Mouse (Mus musculus): ENCODE results near the gene Sh3bgrl. TPM values are rescaled to one million over a fixed set of nuclear protein-coding genes. Genes with fewer than 3 reads are reported as not detected.

The Sh3bgrl gene
- polyA plus RNA-seq, 1 experiment = 42.1 TPM

GRCm38 (mm10) chrX:109122670-109123069 is 27.5 kb downstream of the Sh3bgrl start:
- Histone ChIP-seq H3K27ac (ENCODE audit: control insufficient read depth, insufficient read depth, low read depth, low read length, poor library complexity) (no peak overlapping the region), H3K4me1 (ENCODE audit: control insufficient read depth, insufficient read depth, low read length) (no peaks in the 10 kb centered on the region), H3K4me3 (replicated peaks; ENCODE audit: control insufficient read depth, low read depth, low read length) (no peak overlapping the region)
- TF ChIP-seq POLR2A (IDR thresholded peaks at IDR 0.05; ENCODE audit: borderline replicate concordance, control insufficient read depth, low read depth, low read length) (no peak), CTCF (IDR thresholded peaks at IDR 0.05; ENCODE audit: control insufficient read depth, insufficient read depth, low read length) (no peak)
- WGBS = 36% methylated on average over 1 of the region's 1 CpGs

- no peaks in the 10 kb centered on the region for H3K4me1 ChIP-seq (ENCODE audit: control insufficient read depth, insufficient read depth, low read length)
- no peak overlapping the region for H3K27ac ChIP-seq (ENCODE audit: control insufficient read depth, insufficient read depth, low read depth, low read length, poor library complexity)
- H3K4me3 ChIP-seq (replicated peaks; ENCODE audit: control insufficient read depth, low read depth, low read length) = no peak overlapping the region
- TF ChIP-seq POLR2A (IDR thresholded peaks at IDR 0.05; ENCODE audit: borderline replicate concordance, control insufficient read depth, low read depth, low read length) (no peak), CTCF (IDR thresholded peaks at IDR 0.05; ENCODE audit: control insufficient read depth, insufficient read depth, low read length) (no peak)
These were observed 28.6 kb downstream of the Sh3bgrl start for GRCm38 (mm10) chrX:109123762-109124161.

GRCm38 (mm10) chrX:109126847-109127246 is 31.7 kb downstream of the Sh3bgrl start:
- Histone ChIP-seq H3K4me3 (replicated peaks; ENCODE audit: control insufficient read depth, low read depth, low read length) (no peak overlapping the region), H3K27ac (ENCODE audit: control insufficient read depth, insufficient read depth, low read depth, low read length, poor library complexity) (no peak overlapping the region), H3K4me1 (ENCODE audit: control insufficient read depth, insufficient read depth, low read length) (no peaks in the 10 kb centered on the region)
- WGBS = 65% methylated on average over 1 of the region's 1 CpGs
- TF ChIP-seq CTCF (IDR thresholded peaks at IDR 0.05; ENCODE audit: control insufficient read depth, insufficient read depth, low read length) = no peak
- TF ChIP-seq POLR2A (IDR thresholded peaks at IDR 0.05; ENCODE audit: borderline replicate concordance, control insufficient read depth, low read depth, low read length) = no peak

- 64% methylated on average over 7 of the region's 7 CpGs for WGBS
- H3K4me1 ChIP-seq (ENCODE audit: control insufficient read depth, insufficient read depth, low read length) = no peaks in the 10 kb centered on the region
- H3K27ac ChIP-seq (ENCODE audit: control insufficient read depth, insufficient read depth, low read depth, low read length, poor library complexity) = no peak overlapping the region
- no peak overlapping the region for H3K4me3 ChIP-seq (replicated peaks; ENCODE audit: control insufficient read depth, low read depth, low read length)
- TF ChIP-seq CTCF (IDR thresholded peaks at IDR 0.05; ENCODE audit: control insufficient read depth, insufficient read depth, low read length) (no peak), POLR2A (IDR thresholded peaks at IDR 0.05; ENCODE audit: borderline replicate concordance, control insufficient read depth, low read depth, low read length) (no peak)
These were observed 32.5 kb downstream of the Sh3bgrl start for GRCm38 (mm10) chrX:109127551-109128088.

- no peak overlapping the region for H3K27ac ChIP-seq (ENCODE audit: control insufficient read depth, insufficient read depth, low read depth, low read length, poor library complexity)
- no peak overlapping the region for H3K4me3 ChIP-seq (replicated peaks; ENCODE audit: control insufficient read depth, low read depth, low read length)
- TF ChIP-seq CTCF (IDR thresholded peaks at IDR 0.05; ENCODE audit: control insufficient read depth, insufficient read depth, low read length) (no peak), POLR2A (IDR thresholded peaks at IDR 0.05; ENCODE audit: borderline replicate concordance, control insufficient read depth, low read depth, low read length) (no peak)
- WGBS = 85% methylated on average over 1 of the region's 1 CpGs
- no peaks in the 10 kb centered on the region for H3K4me1 ChIP-seq (ENCODE audit: control insufficient read depth, insufficient read depth, low read length)
These were observed 34.9 kb downstream of the Sh3bgrl start for GRCm38 (mm10) chrX:109130066-109130465.

GRCm38 (mm10) chrX:109131834-109132233 is 36.7 kb downstream of the Sh3bgrl start:
- 81% methylated on average over 2 of the region's 2 CpGs for WGBS
- Histone ChIP-seq H3K4me1 (ENCODE audit: control insufficient read depth, insufficient read depth, low read length) (no peaks in the 10 kb centered on the region), H3K4me3 (replicated peaks; ENCODE audit: control insufficient read depth, low read depth, low read length) (no peak overlapping the region), H3K27ac (ENCODE audit: control insufficient read depth, insufficient read depth, low read depth, low read length, poor library complexity) (no peak overlapping the region)
- TF ChIP-seq POLR2A (IDR thresholded peaks at IDR 0.05; ENCODE audit: borderline replicate concordance, control insufficient read depth, low read depth, low read length) (no peak), CTCF (IDR thresholded peaks at IDR 0.05; ENCODE audit: control insufficient read depth, insufficient read depth, low read length) (no peak)

GRCm38 (mm10) chrX:109132463-109132862 is 37.3 kb downstream of the Sh3bgrl start:
- TF ChIP-seq CTCF (IDR thresholded peaks at IDR 0.05; ENCODE audit: control insufficient read depth, insufficient read depth, low read length) = no peak
- no peak for TF ChIP-seq POLR2A (IDR thresholded peaks at IDR 0.05; ENCODE audit: borderline replicate concordance, control insufficient read depth, low read depth, low read length)
- H3K27ac ChIP-seq (ENCODE audit: control insufficient read depth, insufficient read depth, low read depth, low read length, poor library complexity) = no peak overlapping the region
- 79% methylated on average over 1 of the region's 1 CpGs for whole genome bisulfite sequencing
- H3K4me3 ChIP-seq (replicated peaks; ENCODE audit: control insufficient read depth, low read depth, low read length) = no peak overlapping the region
- no peaks in the 10 kb centered on the region for H3K4me1 ChIP-seq (ENCODE audit: control insufficient read depth, insufficient read depth, low read length)

GRCm38 (mm10) chrX:109133500-109133899 is 38.3 kb downstream of the Sh3bgrl start:
- H3K4me1 ChIP-seq (ENCODE audit: control insufficient read depth, insufficient read depth, low read length) = no peaks in the 10 kb centered on the region
- TF ChIP-seq POLR2A (IDR thresholded peaks at IDR 0.05; ENCODE audit: borderline replicate concordance, control insufficient read depth, low read depth, low read length) = no peak
- TF ChIP-seq CTCF (IDR thresholded peaks at IDR 0.05; ENCODE audit: control insufficient read depth, insufficient read depth, low read length) = no peak
- WGBS = 67% methylated on average over 2 of the region's 2 CpGs
- H3K27ac ChIP-seq (ENCODE audit: control insufficient read depth, insufficient read depth, low read depth, low read length, poor library complexity) = no peak overlapping the region
- H3K4me3 ChIP-seq (replicated peaks; ENCODE audit: control insufficient read depth, low read depth, low read length) = no peak overlapping the region

- Histone ChIP-seq H3K4me3 (replicated peaks; ENCODE audit: control insufficient read depth, low read depth, low read length) (no peak overlapping the region), H3K4me1 (ENCODE audit: control insufficient read depth, insufficient read depth, low read length) (no peaks in the 10 kb centered on the region), H3K27ac (ENCODE audit: control insufficient read depth, insufficient read depth, low read depth, low read length, poor library complexity) (no peak overlapping the region)
- no peak for TF ChIP-seq CTCF (IDR thresholded peaks at IDR 0.05; ENCODE audit: control insufficient read depth, insufficient read depth, low read length)
- TF ChIP-seq POLR2A (IDR thresholded peaks at IDR 0.05; ENCODE audit: borderline replicate concordance, control insufficient read depth, low read depth, low read length) = no peak
These were observed 41.1 kb downstream of the Sh3bgrl start for GRCm38 (mm10) chrX:109136306-109136705.

Measured in bone marrow, adult 2 months (tissue).